Mouse (Mus musculus) neural tube, embryonic 13.5 days (tissue): ENCODE data around the gene Trak1. TPM values are rescaled to one million over a fixed set of nuclear protein-coding genes. Genes with fewer than 3 reads are reported as not detected.

ENCODE experiments used
- ATAC-seq: fragments of 200-750 bp; cut with Nextera tagmentation; 2 replicates; pipeline ENCODE4 v1.8.0; 2017; ENCODE audit warnings: low read depth, mild to moderate bottlenecking, moderate TSS enrichment, moderate library complexity
- H3K27ac ChIP-seq: fragments of 300-500 bp; sonication (generic); replicated peaks from 2 replicates; pipeline ENCODE4 v1.5.1; 2015; ENCODE audit warnings: moderate library complexity, mild to moderate bottlenecking, inconsistent platforms
- H3K27me3 ChIP-seq: fragments of 300-500 bp; sonication (generic); 2 replicates; pipeline ENCODE4 v1.6.1; 2015; ENCODE audit warnings: mild to moderate bottlenecking, inconsistent platforms
- H3K36me3 ChIP-seq: fragments of 300-500 bp; sonication (generic); 2 replicates; pipeline ENCODE4 v1.6.1; 2015; ENCODE audit warnings: mild to moderate bottlenecking, inconsistent platforms
- H3K4me1 ChIP-seq: fragments of 300-500 bp; sonication (generic); replicated peaks from 2 replicates; pipeline ENCODE4 v1.6.1; 2015; ENCODE audit warnings: inconsistent platforms
- H3K4me2 ChIP-seq: fragments of 300-500 bp; sonication (generic); 2 replicates; pipeline ENCODE4 v1.6.1; 2015; ENCODE audit warnings: inconsistent platforms, mild to moderate bottlenecking, moderate library complexity
- H3K4me3 ChIP-seq: fragments of 300-500 bp; sonication (generic); 2 replicates; pipeline ENCODE4 v1.5.1; 2015; ENCODE audit warnings: mild to moderate bottlenecking, inconsistent platforms
- H3K9ac ChIP-seq: fragments of 300-500 bp; sonication (generic); 2 replicates; pipeline ENCODE4 v1.6.1; 2015; ENCODE audit warnings: moderate library complexity, mild to moderate bottlenecking, inconsistent platforms
- H3K9me3 ChIP-seq: fragments of 300-500 bp; sonication (generic); 2 replicates; pipeline ENCODE4 v1.6.1; 2016; ENCODE audit warnings: inconsistent platforms
- WGBS: fragments of 180-500 bp; shearing (Covaris S2); methylation state at CpG from one replicate; pipeline ENCODE4 v1.1.7; 2015; 5-methylcytosine and 5-hydroxymethylcytosine counted together
- polyA plus RNA-seq: library from polyadenylated mRNA; unstranded; fragments of >200 nt; fragmentation: Nextera tagmentation; extraction: Ambion mirVana; gene quantifications from 2 replicates; pipeline ENCODE4 v1.2.1, GENCODE M21; 2015

Trak1 gene
- polyA plus RNA-seq, 1 experiment from 2014 or later: 44.3 TPM

DNA sequence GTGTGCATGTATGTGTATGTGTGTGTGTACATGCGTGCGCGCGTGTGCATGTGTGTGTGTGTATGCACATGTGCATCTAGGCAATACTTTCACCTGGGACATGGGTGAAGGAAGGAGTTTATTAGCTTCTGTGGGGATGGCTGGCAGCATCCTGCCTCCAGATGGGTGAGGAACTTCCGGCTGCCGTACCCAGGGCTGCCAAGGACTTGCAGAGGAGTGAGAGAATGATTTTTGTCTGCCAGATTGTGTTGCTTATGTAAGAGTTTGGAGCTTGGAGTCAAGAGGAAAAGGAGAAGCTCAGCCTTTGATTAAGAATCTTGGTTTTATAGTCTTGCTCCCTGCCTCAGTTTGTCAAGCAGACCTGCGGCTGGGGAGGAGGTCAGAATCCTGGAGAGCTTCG, 208.0 kb downstream of the Trak1 start:
- 93% methylated on average over 8 of the region's 8 CpGs for WGBS
- ATAC-seq: no peak
- no peak overlapping the region for H3K27ac ChIP-seq
- H3K4me2 ChIP-seq: no peak overlapping the region
- no peaks in the 10 kb centered on the region for H3K9me3 ChIP-seq
- H3K4me1 ChIP-seq: no peaks in the 10 kb centered on the region
- no peaks in the 10 kb centered on the region for H3K36me3 ChIP-seq
- H3K4me3 ChIP-seq: no peak overlapping the region
- H3K27me3 ChIP-seq: no peaks in the 10 kb centered on the region; the same call in 1 of the 2 replicates
- H3K9ac ChIP-seq: no peak overlapping the region

DNA sequence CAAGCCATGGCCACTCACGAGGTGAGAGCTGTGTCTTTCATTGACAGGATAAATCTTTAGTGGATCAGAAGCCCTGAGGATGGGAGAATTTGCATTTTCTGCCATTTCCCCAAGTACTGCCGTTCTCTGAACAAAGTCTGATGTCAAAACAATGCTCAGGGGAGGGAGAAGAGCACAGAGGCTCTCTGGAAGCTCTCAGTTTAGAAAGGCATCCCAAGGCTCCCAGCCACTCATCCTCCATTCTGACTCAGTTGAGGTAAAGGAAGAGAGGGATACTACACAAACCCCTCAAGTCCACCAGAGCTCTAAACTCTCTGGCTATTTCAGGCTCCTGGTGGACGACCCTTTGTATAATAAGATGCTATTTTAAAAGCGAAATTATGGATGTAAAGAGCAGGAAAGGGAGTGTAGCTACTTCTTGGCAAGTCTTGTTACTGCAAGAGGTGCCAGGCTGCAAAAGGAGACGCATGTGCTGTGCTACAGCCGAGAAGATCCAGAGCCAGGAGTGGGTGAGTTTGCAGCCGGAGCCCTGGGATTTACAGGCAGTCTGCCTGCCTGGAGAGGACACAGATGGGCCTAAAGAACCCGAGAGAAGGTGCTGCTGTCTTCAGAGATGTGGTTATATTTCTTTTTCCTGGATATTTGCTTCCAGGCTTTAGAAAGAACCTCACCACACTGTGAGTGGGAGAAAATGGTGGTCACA, 209.3 kb downstream of the Trak1 start:
- Histone ChIP-seq H3K27me3 (no peaks in the 10 kb centered on the region; the same call in 1 of the 2 replicates), H3K4me2 (no peak overlapping the region), H3K4me3 (no peak overlapping the region), H3K9ac (no peak overlapping the region), H3K4me1 (no peaks in the 10 kb centered on the region), H3K36me3 (no peaks in the 10 kb centered on the region), H3K27ac (no peak overlapping the region), H3K9me3 (no peaks in the 10 kb centered on the region)
- ATAC-seq: no peak
- WGBS: 66% methylated on average over 8 of the region's 8 CpGs

DNA sequence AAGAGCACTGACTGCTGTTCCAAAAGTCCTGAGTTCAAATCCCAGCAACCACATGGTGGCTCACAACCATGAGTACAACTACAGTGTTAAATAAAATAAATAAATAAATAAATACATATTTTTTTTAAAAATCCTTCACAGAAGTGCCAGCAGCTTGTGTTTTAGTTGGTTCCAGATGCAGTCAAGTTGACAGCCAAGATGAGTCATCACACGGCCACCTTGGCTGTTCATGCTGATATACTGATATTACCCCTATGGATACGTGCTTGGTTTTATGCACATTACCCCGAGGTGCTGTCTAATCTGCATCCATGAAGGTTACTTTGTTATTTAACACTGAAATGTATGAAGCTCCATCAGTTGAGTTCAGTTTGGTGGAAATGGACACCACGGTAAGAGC, 214.6 kb downstream of the Trak1 start:
- H3K27ac ChIP-seq: no peak overlapping the region
- H3K4me2 ChIP-seq: no peak overlapping the region
- no peaks in the 10 kb centered on the region for H3K9me3 ChIP-seq
- H3K36me3 ChIP-seq: no peaks in the 10 kb centered on the region
- WGBS: 91% methylated on average over 4 of the region's 4 CpGs
- no peak overlapping the region for H3K4me3 ChIP-seq
- no peaks in the 10 kb centered on the region for H3K4me1 ChIP-seq
- H3K27me3 ChIP-seq: no peaks in the 10 kb centered on the region
- no peak overlapping the region for H3K9ac ChIP-seq
- no peak for ATAC-seq

GRCm38 (mm10) chr9:121514462-121514861, 217.2 kb downstream of the Trak1 start:
- Histone ChIP-seq H3K27me3 (no peaks in the 10 kb centered on the region), H3K27ac (no peak overlapping the region), H3K4me3 (no peak overlapping the region), H3K36me3 (no peaks in the 10 kb centered on the region), H3K9me3 (no peaks in the 10 kb centered on the region), H3K9ac (no peak overlapping the region), H3K4me1 (no peaks in the 10 kb centered on the region), H3K4me2 (no peak overlapping the region)
- WGBS: 92% methylated on average over 5 of the region's 5 CpGs
- no peak for ATAC-seq

GRCm38 (mm10) chr9:121520047-121520446, 222.7 kb downstream of the Trak1 start:
- 82% methylated on average over 5 of the region's 5 CpGs for WGBS
- Histone ChIP-seq H3K4me3 (no peak overlapping the region), H3K27me3 (no peaks in the 10 kb centered on the region), H3K27ac (no peak overlapping the region), H3K4me2 (no peak overlapping the region), H3K9me3 (no peaks in the 10 kb centered on the region), H3K36me3 (no peaks in the 10 kb centered on the region), H3K9ac (no peak overlapping the region), H3K4me1 (no peaks in the 10 kb centered on the region)
- no peak for ATAC-seq

Other genes with a start within 250 kb of the Trak1 start
- gene Ulk4, start 20.3 kb upstream of the Trak1 start, polyA plus RNA-seq: 115 and 160 TPM in 2 replicates
- gene Cck, start 198.2 kb downstream of the Trak1 start, polyA plus RNA-seq: 7.9 and 11.2 TPM in 2 replicates